Mouse (Mus musculus) brown adipose tissue, adult 24 weeks (tissue): ENCODE data around the gene Tgfa. TPM values are rescaled to one million over a fixed set of nuclear protein-coding genes. Genes with fewer than 3 reads are reported as not detected.

ENCODE experiments used
- H3K27ac ChIP-seq: fragments of 200-500 bp; replicated peaks from 2 replicates; pipeline ENCODE4 v1.5.1; 2012; ENCODE audit warnings: low read depth, mild to moderate bottlenecking, low read length
- H3K4me1 ChIP-seq: fragments of 200-500 bp; 2 replicates; pipeline ENCODE4 v1.6.1; 2012; ENCODE audit warnings: low read length, mixed read lengths; ENCODE audit not compliant: control insufficient read depth, insufficient read depth, insufficient read length
- H3K4me3 ChIP-seq: fragments of 200-500 bp; 2 replicates; pipeline ENCODE4 v1.5.1; 2012; ENCODE audit warnings: low read depth, mild to moderate bottlenecking, low read length, moderate library complexity; ENCODE audit not compliant: insufficient read depth
- polyA plus RNA-seq: library from polyadenylated mRNA; stranded (reverse); fragments of >200 nt; gene quantifications from 2 replicates; pipeline ENCODE4 v1.2.4, GENCODE M21; 2012; ENCODE audit not compliant: missing spikeins, insufficient read depth, insufficient read length

Tgfa gene
- polyA plus RNA-seq, 1 experiment, result 0.44 TPM

- Histone ChIP-seq H3K4me3 (no peak overlapping the region), H3K4me1 (no peaks in the 10 kb centered on the region), H3K27ac (no peak overlapping the region)
These were observed 18.3 kb upstream of the Tgfa start for GRCm38 (mm10) chr6:86176721-86177120.

GRCm38 (mm10) chr6:86177331-86177982, 17.6 kb upstream of the Tgfa start:
- no peaks in the 10 kb centered on the region for H3K4me1 ChIP-seq
- H3K4me3 ChIP-seq, result no peak overlapping the region
- H3K27ac ChIP-seq, result no peak overlapping the region

DNA sequence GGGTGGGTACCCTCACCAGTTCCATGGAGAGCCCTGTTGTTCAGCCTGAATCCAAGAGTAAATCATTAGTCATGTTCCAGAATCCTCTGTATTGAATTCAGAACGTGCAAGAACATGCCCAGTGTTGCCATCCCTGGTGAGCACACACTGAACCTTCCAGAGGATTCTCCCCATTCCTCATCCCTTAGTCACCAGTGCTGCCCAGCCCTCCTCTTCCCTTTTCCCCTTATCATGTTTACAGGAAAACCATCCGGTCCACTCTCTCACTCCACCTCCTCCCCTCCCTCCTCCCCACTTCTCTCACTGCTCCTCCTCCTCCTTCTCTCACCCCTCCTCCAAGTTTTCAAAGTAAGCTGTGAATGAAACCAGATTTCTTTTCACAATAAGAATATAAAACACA, 14.4 kb upstream of the Tgfa start:
- no peaks in the 10 kb centered on the region for H3K4me1 ChIP-seq
- H3K4me3 ChIP-seq, result no peak overlapping the region
- H3K27ac ChIP-seq, result no peak overlapping the region

DNA sequence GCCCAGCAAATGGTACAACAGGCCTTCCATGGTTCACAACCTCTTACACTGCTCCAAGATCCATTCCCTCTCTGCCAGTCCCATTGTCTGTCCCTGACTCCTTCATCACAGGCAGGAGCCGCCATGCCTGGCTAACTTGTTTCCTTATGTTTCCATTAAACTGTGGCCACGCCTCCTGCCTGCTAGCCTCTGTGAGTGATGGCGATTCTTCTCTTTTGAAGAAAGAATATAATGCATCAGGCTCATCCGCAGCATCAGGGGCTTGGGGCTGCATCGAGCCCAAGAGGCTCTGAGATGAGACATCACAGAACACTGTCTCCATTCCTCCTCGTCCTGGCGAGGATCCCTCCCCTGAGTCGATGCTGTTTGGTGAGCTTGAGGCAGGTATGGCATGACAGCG, 13.0 kb upstream of the Tgfa start:
- H3K4me1 ChIP-seq, result no peaks in the 10 kb centered on the region
- no peak overlapping the region for H3K4me3 ChIP-seq
- no peak overlapping the region for H3K27ac ChIP-seq

DNA sequence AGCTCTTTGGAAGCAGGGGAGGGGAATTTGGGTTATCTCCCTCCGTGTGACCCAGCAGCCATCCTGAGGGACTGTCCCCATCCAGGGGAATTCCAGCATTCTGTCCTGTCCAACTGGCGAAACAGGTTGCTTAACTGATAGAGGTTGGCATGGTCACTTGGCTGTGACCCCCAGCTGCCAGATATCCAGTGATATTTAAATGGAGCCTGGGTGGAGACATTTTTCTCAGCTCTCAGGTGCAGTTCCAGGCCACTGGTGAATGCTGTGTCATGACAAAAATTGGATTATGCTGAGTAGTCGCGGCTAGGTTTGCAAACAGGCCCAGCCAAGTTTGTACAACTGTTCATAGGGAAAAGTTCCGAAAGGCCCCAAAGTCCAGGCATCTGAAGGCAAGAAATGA, 12.4 kb upstream of the Tgfa start:
- Histone ChIP-seq H3K4me3 (no peak overlapping the region), H3K27ac (no peak overlapping the region), H3K4me1 (no peaks in the 10 kb centered on the region)

- Histone ChIP-seq H3K27ac (no peak overlapping the region), H3K4me1 (no peaks in the 10 kb centered on the region), H3K4me3 (no peak overlapping the region)
These were observed 8.7 kb upstream of the Tgfa start for GRCm38 (mm10) chr6:86186106-86186955.

DNA sequence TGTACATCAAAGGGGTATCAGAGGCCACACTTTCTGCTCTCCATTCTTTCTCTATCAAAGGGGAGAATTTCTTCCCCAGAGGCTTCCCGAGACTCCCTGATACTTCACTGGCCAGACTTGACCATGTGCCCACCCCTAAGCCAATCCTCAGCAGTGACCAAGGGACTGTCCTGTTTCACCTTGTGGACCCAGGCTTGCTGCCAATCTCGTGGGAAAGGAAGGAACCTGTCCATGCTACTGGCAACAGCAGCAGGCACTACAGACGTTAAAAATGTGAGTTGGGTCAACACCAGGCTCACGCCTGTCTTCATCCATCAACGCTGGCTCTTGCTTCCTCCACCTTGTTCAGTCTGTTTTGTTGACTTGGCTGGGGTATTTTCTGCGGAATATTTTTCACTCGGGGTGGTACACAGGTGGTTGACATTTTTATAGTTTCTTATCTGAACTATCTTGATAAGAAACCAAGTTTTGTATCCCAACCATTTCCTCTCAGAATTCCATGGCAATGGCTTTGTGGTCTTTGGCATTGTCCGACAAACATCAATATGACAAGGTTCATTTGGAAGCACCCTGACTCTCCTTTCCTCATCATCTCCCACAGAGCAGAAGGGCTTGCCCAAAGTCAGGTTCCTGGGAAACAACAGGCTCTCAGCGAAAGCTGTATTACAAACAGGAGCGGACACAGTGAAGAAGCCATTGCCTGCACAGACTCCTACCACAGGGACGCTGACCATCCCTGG, 6.1 kb upstream of the Tgfa start:
- Histone ChIP-seq H3K4me1 (no peaks in the 10 kb centered on the region), H3K4me3 (no peak overlapping the region), H3K27ac (no peak overlapping the region)

GRCm38 (mm10) chr6:86190622-86191021, 4.4 kb upstream of the Tgfa start:
- no peak overlapping the region for H3K4me3 ChIP-seq
- H3K27ac ChIP-seq, result no peak overlapping the region
- H3K4me1 ChIP-seq, result no peaks in the 10 kb centered on the region

DNA sequence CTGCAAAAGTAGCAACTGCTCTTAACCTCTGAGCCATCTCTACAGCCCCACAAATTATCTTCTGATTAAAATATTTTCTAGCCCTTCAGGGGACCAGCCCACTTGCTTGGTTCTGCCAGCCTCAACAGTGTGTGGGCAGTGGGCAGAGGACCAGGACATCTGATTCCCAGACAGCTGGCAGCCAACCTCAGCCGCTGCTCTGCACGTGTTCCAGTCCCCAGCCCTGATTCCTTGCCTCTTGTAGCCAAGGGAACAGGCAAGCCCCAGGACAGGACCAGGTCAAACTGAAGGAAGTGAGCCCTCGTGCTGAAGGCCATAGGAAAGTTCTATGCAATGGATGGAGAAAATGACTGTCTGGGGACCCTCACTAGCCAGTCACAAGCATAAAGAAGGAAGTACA, 2.0 kb upstream of the Tgfa start:
- H3K4me3 ChIP-seq, result no peak overlapping the region
- 0 out of 2 replicates have a peak, but pooled peaks cover 2% of the 10 kb centered on the region for H3K4me1 ChIP-seq
- no peak overlapping the region for H3K27ac ChIP-seq

GRCm38 (mm10) chr6:86193879-86194278, 1.1 kb upstream of the Tgfa start:
- no peak overlapping the region for H3K27ac ChIP-seq
- H3K4me3 ChIP-seq, result no peak overlapping the region
- H3K4me1 ChIP-seq, result 0 out of 2 replicates have a peak, but pooled peaks cover 2% of the 10 kb centered on the region

DNA sequence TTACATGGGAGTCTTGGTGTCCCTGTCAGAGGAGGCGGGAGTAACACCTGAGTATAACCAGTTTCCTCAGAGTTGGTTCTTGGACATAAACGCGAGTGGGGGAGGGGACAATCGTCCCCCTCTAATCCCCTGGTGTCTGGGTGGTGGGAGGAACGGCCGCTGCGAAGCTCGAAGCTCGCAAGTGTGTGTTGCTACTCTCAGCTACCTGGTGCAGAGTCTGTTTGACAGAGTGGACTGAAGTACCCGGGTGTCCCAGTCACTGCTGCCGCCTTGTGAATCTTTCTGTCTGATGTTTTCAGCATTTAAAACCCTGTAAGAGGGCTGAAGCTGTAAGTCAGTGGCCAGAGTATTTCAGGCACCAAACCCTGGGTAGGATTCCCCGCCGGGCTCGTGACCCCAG, 1.0 kb downstream of the Tgfa start:
- H3K27ac ChIP-seq, result no peak overlapping the region
- 0 out of 2 replicates have a peak, but pooled peaks cover 2% of the 10 kb centered on the region for H3K4me1 ChIP-seq
- H3K4me3 ChIP-seq, result 0 out of 2 replicates have a peak overlapping the region, but pooled peaks have one; percentile 13

GRCm38 (mm10) chr6:86197150-86197862, 2.3 kb downstream of the Tgfa start:
- Histone ChIP-seq H3K27ac (no peak overlapping the region), H3K4me3 (no peak overlapping the region), H3K4me1 (0 out of 2 replicates have a peak, but pooled peaks cover 2% of the 10 kb centered on the region)

DNA sequence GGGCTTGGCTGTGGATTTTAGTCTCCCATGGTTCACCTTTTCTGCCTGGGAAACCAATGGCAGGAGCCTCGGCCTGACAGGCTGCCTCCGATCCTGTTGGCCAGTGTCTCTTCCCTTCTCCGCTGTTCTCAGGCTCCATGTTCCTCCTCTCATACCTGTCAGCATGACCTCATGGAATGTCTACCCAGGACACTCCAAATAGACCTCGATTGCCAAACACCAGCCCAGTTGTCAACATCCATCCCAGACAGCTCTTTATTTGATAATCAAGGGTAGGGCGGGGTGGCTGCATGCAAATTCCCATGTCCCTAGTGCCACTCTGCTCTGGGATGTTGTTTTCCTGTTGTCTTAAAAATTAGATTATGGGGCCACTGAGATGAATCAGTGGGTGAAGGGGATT, 5.9 kb downstream of the Tgfa start:
- Histone ChIP-seq H3K4me1 (0 out of 2 replicates have a peak, but pooled peaks cover 2% of the 10 kb centered on the region), H3K4me3 (no peak overlapping the region), H3K27ac (no peak overlapping the region)

- no peak overlapping the region for H3K27ac ChIP-seq
- H3K4me1 ChIP-seq, result peaks cover 3% of the 10 kb centered on the region; the same call in 1 of the 2 replicates
These were observed 8.1 kb downstream of the Tgfa start for GRCm38 (mm10) chr6:86203101-86203500.

GRCm38 (mm10) chr6:86206014-86206413, 11.0 kb downstream of the Tgfa start:
- Histone ChIP-seq H3K27ac (no peak overlapping the region), H3K4me3 (no peak overlapping the region), H3K4me1 (peaks cover 3% of the 10 kb centered on the region; the same call in 1 of the 2 replicates)

More at GRCm38 (mm10) chr6:86203101-86203500, 8.1 kb downstream of the Tgfa start:
- no peak overlapping the region for H3K4me3 ChIP-seq
